Mouse (Mus musculus): ENCODE data around the gene Olfr312. TPM values are rescaled to one million over a fixed set of nuclear protein-coding genes. Genes with fewer than 3 reads are reported as not detected.
"Not testable (repeated sequence)": the region's sequence is repeated elsewhere in the genome, so short reads cannot be mapped to it uniquely, and the experiment has no call there.

Gene Olfr312
- total RNA-seq, 1 experiment, result not detected

- Histone ChIP-seq H3K9ac (ENCODE audit: insufficient read depth, low read depth, low read length, poor library complexity, severe bottlenecking) (no peak overlapping the region), H3K36me3 (ENCODE audit: control insufficient read depth, insufficient read depth, low read length, poor library complexity, severe bottlenecking) (no peaks in the 10 kb centered on the region), H3K9me3 (ENCODE audit: control insufficient read depth, insufficient read depth, low read depth, low read length) (no peaks in the 10 kb centered on the region), H3K4me1 (ENCODE audit: control insufficient read depth in 2 of 2, insufficient read depth in 2 of 2, low read length in 2 of 2, poor library complexity in 1 of 2) (no peaks in the 10 kb centered on the region), H3K4me3 (ENCODE audit: insufficient read depth in 1 of 2, low read depth in 1 of 2, low read length in 2 of 2, poor library complexity in 1 of 2, severe bottlenecking in 1 of 2) (no peak overlapping the region), H3K27ac (ENCODE audit: insufficient read depth, low read depth, low read length, poor library complexity, severe bottlenecking) (no peak overlapping the region)
- no peak for TF ChIP-seq CHD2 (IDR thresholded peaks at IDR 0.05; ENCODE audit: low read depth, low read length)
- no peak for TF ChIP-seq HCFC1 (IDR thresholded peaks at IDR 0.05; ENCODE audit: borderline replicate concordance, insufficient read depth, low read length)
- peak; percentile 60 for TF ChIP-seq ZC3H11A (IDR thresholded peaks at IDR 0.05; ENCODE audit: borderline replicate concordance, low read depth, low read length)
- peak; percentile 21 for DNase-seq (ENCODE audit: low read depth, low spot score)
- in situ Hi-C loops (cut with MboI; ENCODE audit: low sequenced_read_pairs in 2 of 2, unreplicated experiment in 2 of 2), result no loop called here
These were observed 17.0 kb upstream of the Olfr312 start for GRCm38 (mm10) chr11:58812001-58812400.

GRCm38 (mm10) chr11:58814700-58815099, 14.3 kb upstream of the Olfr312 start, which contains the start of gene Olfr313:
Gene Olfr313 (plus strand): TSS chr11:58815000.
- in situ Hi-C loops (cut with MboI; ENCODE audit: low sequenced_read_pairs in 2 of 2, unreplicated experiment in 2 of 2); H3K27ac ChIP-seq (ENCODE audit: insufficient read depth, low read depth, low read length, poor library complexity, severe bottlenecking); H3K9ac ChIP-seq (ENCODE audit: insufficient read depth, low read depth, low read length, poor library complexity, severe bottlenecking); H3K4me1 ChIP-seq (ENCODE audit: control insufficient read depth in 2 of 2, insufficient read depth in 2 of 2, low read length in 2 of 2, poor library complexity in 1 of 2); H3K9me3 ChIP-seq (ENCODE audit: control insufficient read depth, insufficient read depth, low read depth, low read length); H3K4me3 ChIP-seq (ENCODE audit: insufficient read depth in 1 of 2, low read depth in 1 of 2, low read length in 2 of 2, poor library complexity in 1 of 2, severe bottlenecking in 1 of 2); H3K36me3 ChIP-seq (ENCODE audit: control insufficient read depth, insufficient read depth, low read length, poor library complexity, severe bottlenecking); DNase-seq (ENCODE audit: low read depth, low spot score): not testable (repeated sequence)

- Histone ChIP-seq H3K36me3 (ENCODE audit: control insufficient read depth, insufficient read depth, low read length, poor library complexity, severe bottlenecking) (no peaks in the 10 kb centered on the region), H3K27ac (ENCODE audit: insufficient read depth, low read depth, low read length, poor library complexity, severe bottlenecking) (no peak overlapping the region), H3K4me3 (ENCODE audit: insufficient read depth in 1 of 2, low read depth in 1 of 2, low read length in 2 of 2, poor library complexity in 1 of 2, severe bottlenecking in 1 of 2) (no peak overlapping the region), H3K9me3 (ENCODE audit: control insufficient read depth, insufficient read depth, low read depth, low read length) (no peaks in the 10 kb centered on the region), H3K9ac (ENCODE audit: insufficient read depth, low read depth, low read length, poor library complexity, severe bottlenecking) (no peak overlapping the region), H3K4me1 (ENCODE audit: control insufficient read depth in 2 of 2, insufficient read depth in 2 of 2, low read length in 2 of 2, poor library complexity in 1 of 2) (no peaks in the 10 kb centered on the region)
- DNase-seq (ENCODE audit: low read depth, low spot score), result no peak
- TF ChIP-seq HCFC1 (IDR thresholded peaks at IDR 0.05; ENCODE audit: borderline replicate concordance, insufficient read depth, low read length), result no peak
- no peak for TF ChIP-seq ZNF384 (IDR thresholded peaks at IDR 0.05; ENCODE audit: low read depth, low read length)
- TF ChIP-seq CHD2 (IDR thresholded peaks at IDR 0.05; ENCODE audit: low read depth, low read length), result no peak
- peak; percentile 81 for TF ChIP-seq MAFK (IDR thresholded peaks at IDR 0.05; ENCODE audit: insufficient read depth, low read depth, low read length)
- no peak for TF ChIP-seq ZC3H11A (IDR thresholded peaks at IDR 0.05; ENCODE audit: borderline replicate concordance, low read depth, low read length)
- in situ Hi-C loops (cut with MboI; ENCODE audit: low sequenced_read_pairs in 2 of 2, unreplicated experiment in 2 of 2), result no loop called here
These were observed 13.4 kb upstream of the Olfr312 start for GRCm38 (mm10) chr11:58815676-58816075.

GRCm38 (mm10) chr11:58829764-58830163, 727 bp downstream of the Olfr312 start:
- TF ChIP-seq ZC3H11A (IDR thresholded peaks at IDR 0.05; ENCODE audit: borderline replicate concordance, low read depth, low read length) (no peak), HCFC1 (IDR thresholded peaks at IDR 0.05; ENCODE audit: borderline replicate concordance, insufficient read depth, low read length) (no peak), ZNF384 (IDR thresholded peaks at IDR 0.05; ENCODE audit: low read depth, low read length) (no peak), MAFK (IDR thresholded peaks at IDR 0.05; ENCODE audit: insufficient read depth, low read depth, low read length) (no peak), CHD2 (IDR thresholded peaks at IDR 0.05; ENCODE audit: low read depth, low read length) (no peak)
- Histone ChIP-seq H3K9me3 (ENCODE audit: control insufficient read depth, insufficient read depth, low read depth, low read length) (no peaks in the 10 kb centered on the region), H3K36me3 (ENCODE audit: control insufficient read depth, insufficient read depth, low read length, poor library complexity, severe bottlenecking) (no peaks in the 10 kb centered on the region), H3K4me1 (ENCODE audit: control insufficient read depth in 2 of 2, insufficient read depth in 2 of 2, low read length in 2 of 2, poor library complexity in 1 of 2) (no peaks in the 10 kb centered on the region), H3K9ac (ENCODE audit: insufficient read depth, low read depth, low read length, poor library complexity, severe bottlenecking) (no peak overlapping the region), H3K27ac (ENCODE audit: insufficient read depth, low read depth, low read length, poor library complexity, severe bottlenecking) (no peak overlapping the region), H3K4me3 (ENCODE audit: insufficient read depth in 1 of 2, low read depth in 1 of 2, low read length in 2 of 2, poor library complexity in 1 of 2, severe bottlenecking in 1 of 2) (no peak overlapping the region)
- no peak for DNase-seq (ENCODE audit: low read depth, low spot score)
- in situ Hi-C loops (cut with MboI; ENCODE audit: low sequenced_read_pairs in 2 of 2, unreplicated experiment in 2 of 2), result no loop called here

GRCm38 (mm10) chr11:58832541-58832940, 3.5 kb downstream of the Olfr312 start:
- H3K4me3 ChIP-seq (ENCODE audit: insufficient read depth in 1 of 2, low read depth in 1 of 2, low read length in 2 of 2, poor library complexity in 1 of 2, severe bottlenecking in 1 of 2); H3K36me3 ChIP-seq (ENCODE audit: control insufficient read depth, insufficient read depth, low read length, poor library complexity, severe bottlenecking); DNase-seq (ENCODE audit: low read depth, low spot score); H3K27ac ChIP-seq (ENCODE audit: insufficient read depth, low read depth, low read length, poor library complexity, severe bottlenecking); H3K9me3 ChIP-seq (ENCODE audit: control insufficient read depth, insufficient read depth, low read depth, low read length); in situ Hi-C loops (cut with MboI; ENCODE audit: low sequenced_read_pairs in 2 of 2, unreplicated experiment in 2 of 2); H3K9ac ChIP-seq (ENCODE audit: insufficient read depth, low read depth, low read length, poor library complexity, severe bottlenecking); H3K4me1 ChIP-seq (ENCODE audit: control insufficient read depth in 2 of 2, insufficient read depth in 2 of 2, low read length in 2 of 2, poor library complexity in 1 of 2): not testable (repeated sequence)

GRCm38 (mm10) chr11:58838951-58839350, 9.9 kb downstream of the Olfr312 start, which contains the start of gene Olfr311:
Gene Olfr311 (plus strand): TSS chr11:58839251.
- in situ Hi-C loops (cut with MboI; ENCODE audit: low sequenced_read_pairs in 2 of 2, unreplicated experiment in 2 of 2); H3K27ac ChIP-seq (ENCODE audit: insufficient read depth, low read depth, low read length, poor library complexity, severe bottlenecking); H3K9me3 ChIP-seq (ENCODE audit: control insufficient read depth, insufficient read depth, low read depth, low read length); H3K4me1 ChIP-seq (ENCODE audit: control insufficient read depth in 2 of 2, insufficient read depth in 2 of 2, low read length in 2 of 2, poor library complexity in 1 of 2); H3K36me3 ChIP-seq (ENCODE audit: control insufficient read depth, insufficient read depth, low read length, poor library complexity, severe bottlenecking); H3K4me3 ChIP-seq (ENCODE audit: insufficient read depth in 1 of 2, low read depth in 1 of 2, low read length in 2 of 2, poor library complexity in 1 of 2, severe bottlenecking in 1 of 2); DNase-seq (ENCODE audit: low read depth, low spot score); H3K9ac ChIP-seq (ENCODE audit: insufficient read depth, low read depth, low read length, poor library complexity, severe bottlenecking): not testable (repeated sequence)

Data from ES-E14 (cell line).